Comparison of ENCODE assay signal across 21 mouse cellular contexts in the genomic region with DNA sequence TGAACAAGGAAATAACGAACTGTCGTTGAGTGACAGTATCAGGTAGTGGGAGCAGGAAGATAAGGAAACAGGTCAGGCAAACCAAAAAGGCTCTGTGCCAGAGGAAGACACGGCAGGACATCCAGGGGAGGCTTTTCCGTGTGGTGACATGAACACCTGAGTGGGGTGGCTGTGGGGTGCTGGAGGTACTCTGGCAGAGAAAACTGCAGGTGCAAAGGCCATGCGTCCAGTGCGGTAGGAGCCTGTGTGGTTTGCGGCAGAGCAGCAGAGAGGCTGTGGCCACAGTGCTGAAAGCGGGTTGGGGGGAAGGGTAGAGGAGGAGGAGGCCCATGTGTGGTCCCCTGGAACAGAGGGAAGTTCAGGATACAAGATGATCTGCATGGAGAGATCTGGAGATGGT.
DNase-seq lines count a peak whose midpoint lies in the region; ATAC-seq lines count a peak whose summit lies in the region.
"Had no signal": no experiment of that assay in that cellular context is flagged by ENCODE, and none has a peak within 500 bp of the region (broad histone marks: within the 10 kb centered on the region; RNA-seq: fewer than 3 reads in every experiment).

No protein-coding gene starts in this region.

- H3K4me3 ChIP-seq in forebrain, embryonic 11.5 days (ENCODE audit: low read depth, low read length) = no peak overlapping the region
- no peak overlapping the region for H3K4me3 ChIP-seq in forebrain, embryonic 13.5 days
- H3K4me3 ChIP-seq in heart, embryonic 10.5 days = no peak overlapping the region
- no peak overlapping the region for H3K4me3 ChIP-seq in midbrain, embryonic 11.5 days (ENCODE audit: low read depth, low read length)
- H3K4me3 ChIP-seq in midbrain, embryonic 13.5 days (replicated peaks) = no peak overlapping the region

- DNase-seq in forebrain, embryonic 11.5 days (ENCODE audit: low spot score) = peak; percentile 39
- peak; percentile 74 for DNase-seq in heart, adult 11 months
- DNase-seq in heart, postnatal 14 days = no peak
- DNase-seq in heart, embryonic 10.5 days (ENCODE audit: low spot score) = peak; percentile 72
- no peak for DNase-seq in heart, postnatal 10 days
- DNase-seq in midbrain, embryonic 11.5 days (ENCODE audit: low spot score, missing footprints) = peak; percentile 10
- DNase-seq: adrenal gland, adult 2 months; adrenal gland, adult 8-10 months; adrenal gland, postnatal 10 days; adrenal gland, postnatal 14 days; adrenal gland, postnatal 25 days; adrenal gland, postnatal 36 days; B cell, adult 2 months; cerebellum, adult 11 months; cerebellum, adult 11-12 months had no signal

- intact Hi-C loops in heart, postnatal 14 days (cut with DNase I) = no loop called here
- intact Hi-C loops in heart, postnatal 10 days (cut with DNase I) = loop anchor here (5.0 kb wide), 2 partner anchors 50 to 265 kb away; no protein-coding TSS in a partner anchor

- no peaks in the 10 kb centered on the region for H3K9me3 ChIP-seq in forebrain, embryonic 11.5 days (ENCODE audit: control insufficient read depth, low read length)
- H3K9me3 ChIP-seq in forebrain, embryonic 13.5 days (replicated peaks) = no peaks in the 10 kb centered on the region
- H3K9me3 ChIP-seq in heart, embryonic 10.5 days = no peaks in the 10 kb centered on the region
- H3K9me3 ChIP-seq in midbrain, embryonic 11.5 days (ENCODE audit: control insufficient read depth, low read length) = no peaks in the 10 kb centered on the region
- no peaks in the 10 kb centered on the region for H3K9me3 ChIP-seq in midbrain, embryonic 13.5 days
- H3K9me3 ChIP-seq: G1E had no signal

- H3K4me1 ChIP-seq in forebrain, embryonic 11.5 days (replicated peaks; ENCODE audit: control insufficient read depth, insufficient read depth, low read length) = no peaks in the 10 kb centered on the region; the same call in 1 of the 2 replicates
- no peaks in the 10 kb centered on the region for H3K4me1 ChIP-seq in forebrain, embryonic 13.5 days
- peaks cover 16% of the 10 kb centered on the region for H3K4me1 ChIP-seq in heart, embryonic 10.5 days
- no peaks in the 10 kb centered on the region for H3K4me1 ChIP-seq in midbrain, embryonic 11.5 days (ENCODE audit: control insufficient read depth, insufficient read depth, low read length)
- no peaks in the 10 kb centered on the region for H3K4me1 ChIP-seq in midbrain, embryonic 13.5 days (replicated peaks)

- ATAC-seq in forebrain, embryonic 11.5 days (replicated peaks; ENCODE audit: low FRiP score) = no peak
- ATAC-seq in forebrain, embryonic 13.5 days = no peak
- no peak for ATAC-seq in midbrain, embryonic 11.5 days (ENCODE audit: low FRiP score)
- ATAC-seq in midbrain, embryonic 13.5 days = no peak
- ATAC-seq: activated CD4-positive, CD25-positive, alpha-beta regulatory T cell, adult 4 months; CD4-positive, CD25-positive, alpha-beta regulatory T cell, adult 4 months; Patski had no signal

- no peak overlapping the region for H3K9ac ChIP-seq in forebrain, embryonic 11.5 days (ENCODE audit: low read length)
- H3K9ac ChIP-seq in forebrain, embryonic 13.5 days = no peak overlapping the region
- no peak overlapping the region for H3K9ac ChIP-seq in midbrain, embryonic 11.5 days (ENCODE audit: low read length)
- H3K9ac ChIP-seq in midbrain, embryonic 13.5 days (replicated peaks) = no peak overlapping the region

- 88% methylated on average over 8 of the region's 8 CpGs for WGBS in forebrain, embryonic 11.5 days
- WGBS in forebrain, embryonic 13.5 days = 88% methylated on average over 8 of the region's 8 CpGs
- WGBS in heart, embryonic 10.5 days = 70% methylated on average over 8 of the region's 8 CpGs
- 88% methylated on average over 8 of the region's 8 CpGs for WGBS in midbrain, embryonic 11.5 days
- 89% methylated on average over 8 of the region's 8 CpGs for WGBS in midbrain, embryonic 13.5 days

- no peak overlapping the region for H3K27ac ChIP-seq in forebrain, embryonic 11.5 days (ENCODE audit: low read depth, low read length)
- no peak overlapping the region for H3K27ac ChIP-seq in forebrain, embryonic 13.5 days
- H3K27ac ChIP-seq in heart, embryonic 10.5 days = no peak overlapping the region
- H3K27ac ChIP-seq in midbrain, embryonic 11.5 days (ENCODE audit: low read depth, low read length) = no peak overlapping the region
- H3K27ac ChIP-seq in midbrain, embryonic 13.5 days = no peak overlapping the region

- H3K36me3 ChIP-seq in forebrain, embryonic 11.5 days (ENCODE audit: control insufficient read depth, insufficient read depth, low read length) = no peaks in the 10 kb centered on the region
- H3K36me3 ChIP-seq in forebrain, embryonic 13.5 days (ENCODE audit: poor library complexity, severe bottlenecking) = no peaks in the 10 kb centered on the region
- no peaks in the 10 kb centered on the region for H3K36me3 ChIP-seq in heart, embryonic 10.5 days
- no peaks in the 10 kb centered on the region for H3K36me3 ChIP-seq in midbrain, embryonic 11.5 days (ENCODE audit: control insufficient read depth, insufficient read depth, low read length)
- H3K36me3 ChIP-seq in midbrain, embryonic 13.5 days = no peaks in the 10 kb centered on the region
- H3K36me3 ChIP-seq: G1E had no signal

- H3K4me2 ChIP-seq in forebrain, embryonic 11.5 days (ENCODE audit: low read depth, low read length, severe bottlenecking) = no peak overlapping the region
- H3K4me2 ChIP-seq in forebrain, embryonic 13.5 days = no peak overlapping the region
- H3K4me2 ChIP-seq in midbrain, embryonic 11.5 days = no peak overlapping the region
- H3K4me2 ChIP-seq in midbrain, embryonic 13.5 days (replicated peaks) = no peak overlapping the region

- no peaks in the 10 kb centered on the region for H3K27me3 ChIP-seq in forebrain, embryonic 11.5 days (ENCODE audit: control insufficient read depth, insufficient read depth, low read length)
- no peaks in the 10 kb centered on the region for H3K27me3 ChIP-seq in forebrain, embryonic 13.5 days
- H3K27me3 ChIP-seq in heart, embryonic 10.5 days (ENCODE audit: insufficient read depth, poor library complexity, severe bottlenecking) = peaks cover 10% of the 10 kb centered on the region; the same call in 1 of the 2 replicates
- H3K27me3 ChIP-seq in midbrain, embryonic 11.5 days (ENCODE audit: control insufficient read depth, insufficient read depth, low read length) = no peaks in the 10 kb centered on the region
- H3K27me3 ChIP-seq in midbrain, embryonic 13.5 days = no peaks in the 10 kb centered on the region
- H3K27me3 ChIP-seq: Patski had no signal

Comparison
In these comparisons a context has a peak if more than half of its experiments do, and no peak if none do; other contexts are left out.
1. DNase-seq: peak in forebrain, embryonic 11.5 days (single experiment), heart, adult 11 months (single experiment), heart, embryonic 10.5 days (single experiment) and midbrain, embryonic 11.5 days (single experiment); none in heart, postnatal 14 days (0 of 2) and heart, postnatal 10 days (0 of 2).